Mouse (Mus musculus) heart, embryonic 13.5 days (tissue): ENCODE data around the gene Herc3. TPM values are rescaled to one million over a fixed set of nuclear protein-coding genes. Genes with fewer than 3 reads are reported as not detected.
A peak's percentile ranks its signal among the peaks of the same experiment; 100 is the strongest.
"Not testable (repeated sequence)": the region's sequence is repeated elsewhere in the genome, so short reads cannot be mapped to it uniquely, and the experiment has no call there.

Experiments used
- ATAC-seq: fragments of 200-750 bp; cut with Nextera tagmentation; 2 replicates; pipeline ENCODE4 v1.8.0; 2017; ENCODE audit warnings: moderate TSS enrichment; ENCODE audit not compliant: insufficient number of reproducible peaks, low FRiP score, low TSS enrichment; ENCODE audit errors: extremely low read depth
- H3K27ac ChIP-seq: fragments of 300-500 bp; sonication (generic); replicated peaks from 2 replicates; pipeline ENCODE4 v1.5.1; 2015; ENCODE audit warnings: moderate library complexity, mild to moderate bottlenecking, inconsistent platforms
- H3K27me3 ChIP-seq: fragments of 300-500 bp; sonication (generic); replicated peaks from 2 replicates; pipeline ENCODE4 v1.6.1; 2015; ENCODE audit warnings: mild to moderate bottlenecking, inconsistent platforms
- H3K36me3 ChIP-seq: fragments of 300-500 bp; sonication (generic); 2 replicates; pipeline ENCODE4 v1.6.1; 2015; ENCODE audit warnings: mild to moderate bottlenecking, inconsistent platforms
- H3K4me1 ChIP-seq: fragments of 300-500 bp; sonication (generic); 2 replicates; pipeline ENCODE4 v1.6.1; 2015; ENCODE audit warnings: inconsistent platforms
- H3K4me2 ChIP-seq: fragments of 300-500 bp; sonication (generic); 2 replicates; pipeline ENCODE4 v1.6.1; 2015; ENCODE audit warnings: inconsistent platforms, mild to moderate bottlenecking, moderate library complexity
- H3K4me3 ChIP-seq: fragments of 300-500 bp; sonication (generic); 2 replicates; pipeline ENCODE4 v1.5.1; 2015; ENCODE audit warnings: moderate library complexity, mild to moderate bottlenecking, inconsistent platforms
- H3K9ac ChIP-seq: fragments of 300-500 bp; sonication (generic); 2 replicates; pipeline ENCODE4 v1.6.1; 2015; ENCODE audit warnings: inconsistent platforms, mild to moderate bottlenecking, moderate library complexity
- H3K9me3 ChIP-seq: fragments of 300-500 bp; sonication (generic); 2 replicates; pipeline ENCODE4 v1.6.1; 2016; ENCODE audit warnings: inconsistent platforms
- WGBS: fragments of 180-500 bp; shearing (Covaris S2); methylation state at CpG from one replicate; pipeline ENCODE4 v1.1.7; 2015; ENCODE audit warnings: mixed read lengths; 5-methylcytosine and 5-hydroxymethylcytosine counted together
- polyA plus RNA-seq: library from polyadenylated mRNA; unstranded; fragments of >200 nt; fragmentation: Nextera tagmentation; extraction: Ambion mirVana; gene quantifications from 2 replicates; pipeline ENCODE4 v1.2.1, GENCODE M21; 2015

Gene Herc3
- polyA plus RNA-seq, 1 experiment from 2014 or later: 34.6 TPM

DNA sequence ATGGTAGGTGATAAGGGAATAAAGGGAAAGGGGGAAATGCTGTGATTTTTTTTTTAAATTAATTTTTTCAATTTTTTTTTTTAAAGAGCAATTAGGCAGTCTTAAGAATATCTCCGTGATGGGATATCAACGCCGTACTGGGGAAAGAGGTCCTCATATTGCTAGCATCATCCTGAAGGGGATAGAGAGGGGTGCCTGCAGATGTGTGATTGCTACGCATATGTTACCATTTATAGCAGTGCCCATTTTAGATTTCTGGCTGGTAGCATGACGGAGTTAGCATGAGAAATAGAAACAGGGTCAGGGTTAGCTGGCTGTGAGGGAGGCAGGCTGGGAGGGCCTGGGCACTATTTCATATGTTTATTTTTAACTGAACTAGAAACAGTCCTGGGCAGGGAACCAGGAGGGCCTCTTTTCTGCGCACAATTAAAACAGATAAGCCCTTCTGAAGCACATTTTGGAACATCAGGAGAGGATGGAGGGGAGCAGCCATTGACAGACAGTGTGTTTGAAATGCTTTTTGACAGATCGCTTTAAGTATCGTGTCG lies 31.3 kb downstream of the Herc3 start:
- ATAC-seq: peak; percentile 73; the same call in 1 of the 2 replicates
- Histone ChIP-seq H3K9ac (no peak overlapping the region), H3K4me1 (peaks cover 12% of the 10 kb centered on the region), H3K9me3 (no peaks in the 10 kb centered on the region), H3K27ac (peak overlapping the region; percentile 80), H3K4me2 (peak overlapping the region; percentile 48), H3K4me3 (peak overlapping the region; percentile 32), H3K27me3 (no peaks in the 10 kb centered on the region), H3K36me3 (peaks cover 26% of the 10 kb centered on the region)
- WGBS: 38% methylated on average over 9 of the region's 9 CpGs

DNA sequence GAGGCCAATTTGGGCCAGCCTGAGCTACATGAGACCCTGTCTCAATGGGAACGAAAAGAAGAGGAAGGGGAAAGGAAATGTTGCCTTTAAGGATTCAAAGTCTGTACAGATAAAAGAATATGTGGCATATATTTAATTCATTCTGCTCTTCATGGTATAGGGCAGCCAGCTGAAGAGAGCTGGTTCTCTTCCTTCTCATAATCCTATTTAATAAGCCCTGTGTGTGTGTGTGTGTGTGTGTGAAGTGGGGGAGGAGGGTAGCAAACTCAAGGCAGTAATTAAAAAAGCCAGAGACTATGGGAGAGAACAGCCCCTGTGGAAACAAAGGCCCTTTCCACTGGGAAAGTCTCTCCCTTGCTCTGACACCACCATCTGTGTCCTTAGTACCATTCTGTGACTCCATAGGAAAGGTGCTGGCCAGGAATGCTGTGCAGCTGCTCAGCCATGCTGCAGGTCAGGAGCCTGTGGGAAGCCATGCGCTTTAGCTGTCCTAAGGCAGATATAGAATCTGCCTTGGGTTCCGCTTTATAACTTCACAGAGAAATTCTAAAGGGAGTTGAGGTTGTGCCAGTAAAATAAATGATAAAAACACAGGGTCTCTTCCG lies 32.5 kb downstream of the Herc3 start:
- Histone ChIP-seq H3K27me3 (no peaks in the 10 kb centered on the region), H3K9ac (peak overlapping the region; percentile 28), H3K4me2 (peak overlapping the region; percentile 55), H3K4me1 (peaks cover 20% of the 10 kb centered on the region), H3K9me3 (no peaks in the 10 kb centered on the region), H3K27ac (peak overlapping the region; percentile 67), H3K4me3 (peak overlapping the region; percentile 35), H3K36me3 (peaks cover 24% of the 10 kb centered on the region)
- ATAC-seq: no peak
- WGBS: 77% methylated on average over 4 of the region's 4 CpGs

DNA sequence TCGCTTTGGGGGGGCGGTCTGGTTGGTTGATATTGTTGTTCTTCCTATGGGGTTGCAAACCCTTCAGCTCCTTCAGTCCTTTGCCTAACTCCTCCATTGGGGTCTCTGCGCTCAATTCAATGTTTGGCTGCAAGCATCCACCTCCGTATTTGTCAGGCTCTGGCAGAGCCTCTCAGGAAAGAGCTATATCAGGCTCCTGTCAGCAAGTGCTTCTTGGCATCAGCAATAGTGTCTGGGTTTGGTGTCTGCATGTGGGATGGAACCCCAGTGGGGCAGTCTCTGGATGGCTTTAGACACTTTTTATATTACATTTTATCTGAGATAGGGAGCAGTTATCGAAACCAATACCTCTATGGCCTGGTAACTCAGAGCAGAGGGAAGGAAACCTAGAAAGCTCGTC lies 36.6 kb downstream of the Herc3 start:
- not testable (repeated sequence) for H3K27ac ChIP-seq, H3K27me3 ChIP-seq, ATAC-seq, H3K4me3 ChIP-seq, H3K9ac ChIP-seq, H3K9me3 ChIP-seq, H3K4me2 ChIP-seq
- WGBS: 56% methylated on average over 6 of the region's 6 CpGs
- peaks cover 25% of the 10 kb centered on the region for H3K36me3 ChIP-seq
- peaks cover 16% of the 10 kb centered on the region for H3K4me1 ChIP-seq

DNA sequence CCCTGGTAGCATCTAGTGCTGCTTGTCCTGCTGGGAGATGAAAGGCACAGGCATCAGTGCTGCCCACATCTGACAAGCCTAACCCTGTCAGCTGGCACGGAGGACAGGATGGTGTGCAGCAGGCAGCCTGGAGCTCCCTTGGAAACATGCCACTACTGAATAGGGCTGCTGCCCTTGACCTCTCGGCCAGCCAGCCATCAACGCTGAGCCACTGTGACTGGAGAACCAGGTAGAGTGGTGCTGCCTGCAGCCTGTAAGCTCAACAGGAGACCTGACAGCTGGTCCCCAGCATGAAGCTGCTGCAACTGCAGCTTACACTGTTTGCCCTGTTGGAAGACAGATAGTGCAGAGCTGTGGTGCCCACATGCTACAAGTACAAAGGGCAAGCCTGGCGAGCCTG lies 48.3 kb downstream of the Herc3 start:
- no peak for ATAC-seq
- Histone ChIP-seq H3K27me3 (no peaks in the 10 kb centered on the region), H3K36me3 (peaks cover 71% of the 10 kb centered on the region), H3K4me1 (peaks cover 5% of the 10 kb centered on the region; the same call in 1 of the 2 replicates), H3K9me3 (no peaks in the 10 kb centered on the region), H3K4me2 (no peak overlapping the region), H3K27ac (no peak overlapping the region), H3K4me3 (no peak overlapping the region), H3K9ac (no peak overlapping the region)
- WGBS: 55% methylated on average over 4 of the region's 4 CpGs

DNA sequence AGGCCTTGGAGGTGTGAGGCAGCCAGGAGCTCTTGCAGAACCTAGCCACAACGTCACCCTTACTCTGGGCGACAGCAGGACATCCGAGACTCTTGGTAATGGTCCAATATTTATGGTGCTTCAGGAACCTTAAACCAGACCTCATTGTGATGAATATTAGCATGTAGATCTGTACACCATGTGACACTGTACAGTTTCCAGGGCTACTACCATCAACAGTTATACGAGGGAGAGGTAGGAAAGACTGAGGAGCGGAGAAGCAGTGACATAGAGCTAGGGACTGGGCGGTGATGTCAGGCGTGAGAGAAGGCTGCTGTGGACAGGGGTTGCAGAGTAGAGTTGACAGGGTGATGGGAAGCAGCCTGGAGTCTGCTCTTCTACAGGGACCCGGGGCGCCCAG lies 48.7 kb downstream of the Herc3 start:
- H3K9me3 ChIP-seq: no peaks in the 10 kb centered on the region
- no peak overlapping the region for H3K4me3 ChIP-seq
- peaks cover 69% of the 10 kb centered on the region for H3K36me3 ChIP-seq
- H3K9ac ChIP-seq: no peak overlapping the region
- H3K4me2 ChIP-seq: no peak overlapping the region
- 78% methylated on average over 9 of the region's 9 CpGs for WGBS
- peaks cover 5% of the 10 kb centered on the region; the same call in 1 of the 2 replicates for H3K4me1 ChIP-seq
- H3K27me3 ChIP-seq: no peaks in the 10 kb centered on the region
- H3K27ac ChIP-seq: no peak overlapping the region
- ATAC-seq: no peak

DNA sequence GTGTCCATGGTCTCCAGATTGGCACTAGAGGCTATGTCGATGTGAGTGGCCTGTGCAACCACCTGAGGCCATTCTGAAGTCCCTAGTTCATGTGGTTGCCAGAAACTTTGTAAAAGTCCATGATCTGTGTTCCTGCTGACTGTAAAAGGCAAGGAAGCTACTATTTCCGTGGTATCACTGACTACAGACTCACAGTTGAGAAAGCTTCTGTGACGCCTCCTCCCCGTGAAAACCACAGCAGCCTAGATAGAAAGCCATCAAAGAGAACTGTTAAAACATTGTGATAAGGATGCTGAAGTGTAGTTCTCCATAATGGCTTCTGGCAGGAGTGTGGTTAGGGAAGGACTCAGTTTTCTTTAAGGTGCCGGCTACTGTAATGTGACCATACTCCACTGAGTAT lies 49.6 kb downstream of the Herc3 start:
- WGBS: 43% methylated on average over 5 of the region's 5 CpGs
- no peak overlapping the region for H3K9ac ChIP-seq

DNA sequence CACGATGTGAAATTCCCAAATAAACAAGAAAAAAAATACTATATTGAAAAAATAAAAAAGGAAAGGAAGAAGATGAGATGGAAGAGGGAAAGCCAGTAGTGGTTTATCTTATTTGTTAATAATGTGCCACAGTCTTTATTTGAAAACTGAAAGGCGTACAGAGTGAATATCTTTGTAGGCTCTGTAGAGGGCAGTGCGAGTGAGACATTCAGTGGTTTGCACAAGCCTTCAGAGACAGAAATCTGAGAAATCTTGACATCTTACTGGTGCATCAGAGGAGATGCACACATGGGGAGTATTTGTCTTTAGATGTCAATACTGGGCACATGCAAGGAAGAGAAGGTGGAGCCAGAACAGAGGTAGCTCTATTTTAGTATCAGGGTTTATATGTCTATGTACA lies 50.1 kb downstream of the Herc3 start:
- Histone ChIP-seq H3K27me3 (no peaks in the 10 kb centered on the region), H3K9ac (no peak overlapping the region), H3K27ac (no peak overlapping the region), H3K36me3 (peaks cover 63% of the 10 kb centered on the region), H3K4me2 (no peak overlapping the region), H3K4me3 (no peak overlapping the region), H3K4me1 (peaks cover 5% of the 10 kb centered on the region; the same call in 1 of the 2 replicates), H3K9me3 (no peaks in the 10 kb centered on the region)
- WGBS: 81% methylated on average over 3 of the region's 3 CpGs
- no peak for ATAC-seq

More for the DNA sequence above, 49.6 kb downstream of the Herc3 start:
- Histone ChIP-seq H3K4me3 (no peak overlapping the region), H3K27me3 (no peaks in the 10 kb centered on the region), H3K27ac (no peak overlapping the region), H3K4me2 (no peak overlapping the region), H3K4me1 (peaks cover 5% of the 10 kb centered on the region; the same call in 1 of the 2 replicates), H3K9me3 (no peaks in the 10 kb centered on the region), H3K36me3 (peaks cover 68% of the 10 kb centered on the region)
- no peak for ATAC-seq

DNA sequence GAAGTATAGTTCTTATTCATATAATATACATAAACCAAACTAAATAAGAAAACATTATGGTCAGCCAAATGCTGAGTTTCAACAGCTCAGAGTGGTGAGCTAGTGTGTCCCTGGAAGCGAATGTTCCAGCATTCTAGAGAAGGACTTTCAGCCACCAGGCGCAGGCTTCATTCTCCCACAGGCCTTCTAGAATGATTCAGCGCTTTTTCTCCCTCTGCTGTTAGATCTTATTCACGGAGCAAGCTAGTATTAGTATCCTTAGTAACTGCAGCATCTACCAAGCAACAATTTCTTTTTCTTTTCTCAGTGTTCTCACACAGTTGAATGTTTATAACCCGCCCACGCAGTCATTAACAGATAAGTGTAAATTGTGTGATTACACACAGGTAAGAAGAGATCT lies 51.0 kb downstream of the Herc3 start:
- peaks cover 5% of the 10 kb centered on the region; the same call in 1 of the 2 replicates for H3K4me1 ChIP-seq
- H3K36me3 ChIP-seq: peaks cover 60% of the 10 kb centered on the region
- no peak overlapping the region for H3K27ac ChIP-seq
- H3K4me3 ChIP-seq: no peak overlapping the region
- H3K9me3 ChIP-seq: no peaks in the 10 kb centered on the region
- H3K9ac ChIP-seq: no peak overlapping the region
- H3K27me3 ChIP-seq: no peaks in the 10 kb centered on the region
- H3K4me2 ChIP-seq: no peak overlapping the region
- WGBS: 75% methylated on average over 6 of the region's 6 CpGs
- ATAC-seq: no peak

DNA sequence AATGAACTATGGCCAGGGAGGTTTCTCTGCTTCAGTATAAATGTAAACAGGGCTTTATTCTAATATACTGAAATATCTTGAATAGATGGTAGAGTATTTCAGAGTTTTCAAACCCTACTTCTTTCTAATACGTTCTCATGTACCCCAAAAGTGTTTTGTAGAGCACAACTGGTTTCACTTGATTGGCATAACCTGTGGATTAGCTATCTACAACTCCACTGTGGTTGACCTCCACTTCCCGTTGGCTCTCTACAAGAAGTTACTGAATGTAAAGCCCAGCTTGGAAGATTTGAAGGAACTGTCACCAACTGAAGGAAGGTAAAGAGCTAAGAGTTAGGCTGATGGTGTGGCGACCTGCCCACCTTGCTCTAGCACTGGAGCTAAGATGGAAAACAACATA lies 58.7 kb downstream of the Herc3 start:
- no peak for ATAC-seq
- no peak overlapping the region for H3K27ac ChIP-seq
- H3K9ac ChIP-seq: no peak overlapping the region
- WGBS: 79% methylated on average over 3 of the region's 3 CpGs
- H3K4me2 ChIP-seq: no peak overlapping the region
- no peaks in the 10 kb centered on the region for H3K27me3 ChIP-seq
- no peak overlapping the region for H3K4me3 ChIP-seq
- H3K9me3 ChIP-seq: no peaks in the 10 kb centered on the region
- peaks cover 86% of the 10 kb centered on the region for H3K36me3 ChIP-seq
- H3K4me1 ChIP-seq: no peaks in the 10 kb centered on the region

DNA sequence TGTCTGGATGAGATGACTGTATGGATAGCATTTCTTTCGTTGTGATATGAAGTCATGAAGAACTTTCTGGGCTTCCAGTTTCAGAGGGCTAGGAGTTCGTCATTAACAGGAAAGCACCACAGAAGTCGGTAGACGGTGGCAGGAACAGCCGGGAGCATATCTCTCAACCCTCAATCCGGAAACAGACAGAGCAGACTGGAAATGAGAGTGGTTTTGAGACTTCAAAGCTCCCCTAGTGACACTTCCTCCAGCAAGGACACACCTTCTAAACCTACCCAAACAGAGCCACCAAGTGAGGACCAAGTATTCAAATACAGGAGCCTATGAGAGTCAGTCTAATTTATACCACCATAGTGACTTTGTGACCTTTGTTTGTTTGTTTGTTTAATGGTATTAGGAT lies 62.0 kb downstream of the Herc3 start:
- H3K4me1 ChIP-seq: peaks cover 7% of the 10 kb centered on the region; the same call in 1 of the 2 replicates
- ATAC-seq: no peak
- no peak overlapping the region for H3K27ac ChIP-seq
- H3K36me3 ChIP-seq: peaks cover 88% of the 10 kb centered on the region
- no peaks in the 10 kb centered on the region for H3K9me3 ChIP-seq
- no peak overlapping the region for H3K9ac ChIP-seq
- no peaks in the 10 kb centered on the region for H3K27me3 ChIP-seq
- 61% methylated on average over 6 of the region's 6 CpGs for WGBS
- no peak overlapping the region for H3K4me2 ChIP-seq
- H3K4me3 ChIP-seq: no peak overlapping the region

DNA sequence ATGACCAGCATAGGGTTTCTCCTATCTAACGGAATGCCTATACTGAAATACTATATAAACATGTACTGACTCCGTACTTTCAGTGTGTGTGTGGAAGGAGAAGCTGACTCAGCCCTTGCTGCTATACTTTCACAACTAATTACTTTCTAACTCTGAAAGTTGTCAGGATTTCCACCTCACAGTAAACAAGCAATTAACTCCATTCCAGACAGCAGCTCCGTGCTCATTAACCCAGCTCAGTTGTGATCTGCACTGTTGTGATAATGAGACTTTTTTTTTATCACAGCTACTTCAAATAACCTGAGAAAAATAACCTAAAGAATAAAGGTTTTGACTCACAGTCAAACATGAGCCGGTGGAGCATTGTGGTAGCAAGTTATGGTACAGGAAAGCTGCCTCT lies 63.7 kb downstream of the Herc3 start:
- H3K27ac ChIP-seq: no peak overlapping the region
- no peaks in the 10 kb centered on the region for H3K27me3 ChIP-seq
- no peaks in the 10 kb centered on the region for H3K9me3 ChIP-seq
- H3K4me3 ChIP-seq: no peak overlapping the region
- H3K36me3 ChIP-seq: peaks cover 76% of the 10 kb centered on the region
- WGBS: 83% methylated on average over 4 of the region's 4 CpGs
- no peak overlapping the region for H3K9ac ChIP-seq
- H3K4me2 ChIP-seq: no peak overlapping the region
- no peak for ATAC-seq
- H3K4me1 ChIP-seq: peaks cover 13% of the 10 kb centered on the region; the same call in 1 of the 2 replicates

DNA sequence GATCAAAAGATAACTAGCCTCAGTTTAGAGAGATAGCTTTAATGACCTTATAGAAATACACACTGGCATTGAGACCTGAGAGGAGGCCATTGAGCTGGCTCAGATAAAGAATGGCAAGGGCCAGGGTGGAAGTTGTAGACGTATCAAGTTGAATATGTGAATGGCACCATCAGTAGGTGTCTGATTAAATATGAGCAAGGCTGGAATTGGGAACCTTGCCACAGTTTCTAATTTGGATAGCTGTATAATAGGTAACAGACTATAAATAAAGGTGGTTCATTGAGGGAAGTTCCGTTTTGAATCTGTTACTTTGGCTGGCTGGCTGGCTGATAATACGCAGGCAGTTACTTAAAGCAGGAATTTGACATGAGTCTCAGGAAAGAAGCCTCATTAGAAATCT lies 65.4 kb downstream of the Herc3 start:
- WGBS: 56% methylated on average over 3 of the region's 3 CpGs
- Histone ChIP-seq H3K4me3 (no peak overlapping the region), H3K9me3 (no peaks in the 10 kb centered on the region), H3K4me1 (peaks cover 13% of the 10 kb centered on the region; the same call in 1 of the 2 replicates), H3K27me3 (no peaks in the 10 kb centered on the region), H3K9ac (no peak overlapping the region), H3K27ac (peak overlapping the region; percentile 50; the same call in 1 of the 2 replicates), H3K36me3 (peaks cover 73% of the 10 kb centered on the region), H3K4me2 (no peak overlapping the region)
- ATAC-seq: no peak
